7 mouse cellular contexts compared by ENCODE assay signal in genomic region chr9:31131205-31131968, GRCm38 (mm10). TPM values are rescaled to one million over a fixed set of nuclear protein-coding genes. Genes with fewer than 3 reads are reported as not detected.
DNase-seq lines count a peak whose midpoint lies in the region; ATAC-seq lines count a peak whose summit lies in the region.

St14 (minus strand) TSS chr9:31131853.

- peak within 1 kb of the TSS; percentile 86 for H3K4me2 ChIP-seq in forebrain, embryonic 16.5 days (ENCODE audit: low read length)

- no peaks in the 10 kb centered on the region for H3K9me3 ChIP-seq in forebrain, embryonic 16.5 days (ENCODE audit: control insufficient read depth, low read length)

- peak; percentile 41 for ATAC-seq in forebrain, embryonic 16.5 days

- H3K27ac ChIP-seq in forebrain, embryonic 16.5 days (ENCODE audit: low read length): no peak within 1 kb of the TSS

- DNase-seq in B cell, adult 2 months: peak; percentile 70 to 71
- peak; percentile 51 for DNase-seq in ES-CJ7 (ENCODE audit: low read depth, low spot score)
- peak; percentile 85 for DNase-seq in kidney, postnatal 10 days
- DNase-seq in lung, postnatal 4 days: peak; percentile 81 to 89
- peak; percentile 37 to 68 for DNase-seq in spleen, postnatal 4 days (ENCODE audit: low spot score in 2 of 2)
- no peak for DNase-seq in left cerebral cortex, adult 8-10 months (ENCODE audit: low spot score in 2 of 2)

- peaks cover 45% of the 10 kb centered on the region for H3K27me3 ChIP-seq in forebrain, embryonic 16.5 days (replicated peaks; ENCODE audit: control insufficient read depth, insufficient read depth, low read length)

- peak within 1 kb of the TSS; percentile 47 for H3K4me3 ChIP-seq in forebrain, embryonic 16.5 days (replicated peaks; ENCODE audit: low read length)

- peak within 1 kb of the TSS; percentile 42 for H3K9ac ChIP-seq in forebrain, embryonic 16.5 days (replicated peaks; ENCODE audit: low read depth, low read length)

- under 1% methylated on average over 65 of the region's 74 CpGs for WGBS in forebrain, embryonic 16.5 days

- peaks cover 16% of the 10 kb centered on the region for H3K4me1 ChIP-seq in forebrain, embryonic 16.5 days (replicated peaks; ENCODE audit: control insufficient read depth, insufficient read depth, low read length)

- no peaks in the 10 kb centered on the region for H3K36me3 ChIP-seq in forebrain, embryonic 16.5 days (ENCODE audit: control insufficient read depth, insufficient read depth)

RNA-seq across cellular contexts. Expression of gene St14, which starts in this region (rescaled TPM):
- 0.63 and 0.73 TPM in 2 replicates for polyA plus RNA-seq in forebrain, embryonic 16.5 days (2015; fragmentation: Nextera tagmentation; extraction: Ambion mirVana)
- 1 to 10 TPM in 3 of 4 experiments, under 1 TPM in 1; 0.96 to 9.2 (median 4.0) TPM for total RNA-seq in left cerebral cortex, adult 8-10 months (2022)

Comparison
In these comparisons a context has a peak if more than half of its experiments do, and no peak if none do; other contexts are left out.
1. Peak in ATAC-seq, H3K4me3 ChIP-seq, H3K9ac ChIP-seq and H3K4me2 ChIP-seq in forebrain, embryonic 16.5 days; RNA of the gene not detected or under 1 TPM.
2. DNase-seq: peak in B cell, adult 2 months (2 of 2), ES-CJ7 (single experiment), kidney, postnatal 10 days (single experiment), lung, postnatal 4 days (2 of 2) and spleen, postnatal 4 days (2 of 2); none in left cerebral cortex, adult 8-10 months (0 of 2).